Mouse (Mus musculus): ENCODE results near the gene Bmp8a.
"Not testable (repeated sequence)": the region's sequence is repeated elsewhere in the genome, so short reads cannot be mapped to it uniquely, and the experiment has no call there.

Bmp8a gene

DNA sequence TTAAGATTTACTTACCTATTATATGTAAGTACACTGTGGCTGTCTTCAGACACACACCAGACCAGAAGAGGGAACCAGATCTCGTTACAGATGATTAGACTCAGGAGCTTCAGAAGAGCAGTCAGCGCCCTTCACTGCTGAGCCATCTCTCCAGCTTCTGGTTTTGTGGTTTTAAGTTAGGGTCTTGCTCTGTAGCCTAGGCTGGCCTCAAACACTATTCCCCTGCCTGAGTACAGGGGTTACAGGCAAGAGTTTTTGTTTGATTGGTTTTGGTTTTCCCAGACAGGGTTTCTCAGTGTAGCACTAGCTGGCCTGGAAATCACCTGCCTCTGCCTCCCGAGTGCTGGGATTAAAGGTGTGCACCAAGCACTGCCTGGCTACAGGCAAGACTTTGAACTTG lies 50.7 kb downstream of the Bmp8a start:
- DNase-seq (ENCODE audit: low read depth in 1 of 2, low spot score in 2 of 2) = no peak

GRCm38 (mm10) chr4:123289038-123289437 lies 54.0 kb downstream of the Bmp8a start:
- no peak for DNase-seq (ENCODE audit: low read depth in 1 of 2, low spot score in 2 of 2)

GRCm38 (mm10) chr4:123286790-123287189 lies 56.3 kb downstream of the Bmp8a start:
- DNase-seq (ENCODE audit: low read depth in 1 of 2, low spot score in 2 of 2) = no peak

GRCm38 (mm10) chr4:123284731-123285624 lies 58.1 kb downstream of the Bmp8a start:
- DNase-seq (ENCODE audit: low read depth in 1 of 2, low spot score in 2 of 2) = no peak

DNA sequence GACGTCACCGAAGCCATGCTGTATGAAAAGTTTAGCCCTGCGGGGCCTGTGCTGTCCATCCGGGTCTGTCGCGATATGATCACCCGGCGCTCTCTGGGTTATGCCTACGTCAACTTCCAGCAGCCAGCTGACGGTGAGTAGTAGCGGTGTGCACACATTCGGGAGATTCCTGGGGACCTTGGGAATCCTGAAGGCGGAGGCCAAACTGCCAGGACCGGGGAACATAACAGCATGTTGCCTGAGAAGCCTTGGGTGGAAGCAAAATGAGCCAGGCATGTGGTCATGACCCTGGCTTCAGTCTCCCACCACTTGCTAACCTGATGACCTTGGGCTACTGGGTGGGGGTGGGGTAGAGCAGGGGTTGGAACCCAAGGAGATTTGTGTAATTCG lies 59.4 kb downstream of the Bmp8a start:
- DNase-seq (ENCODE audit: low read depth in 1 of 2, low spot score in 2 of 2) = not testable (repeated sequence)

DNA sequence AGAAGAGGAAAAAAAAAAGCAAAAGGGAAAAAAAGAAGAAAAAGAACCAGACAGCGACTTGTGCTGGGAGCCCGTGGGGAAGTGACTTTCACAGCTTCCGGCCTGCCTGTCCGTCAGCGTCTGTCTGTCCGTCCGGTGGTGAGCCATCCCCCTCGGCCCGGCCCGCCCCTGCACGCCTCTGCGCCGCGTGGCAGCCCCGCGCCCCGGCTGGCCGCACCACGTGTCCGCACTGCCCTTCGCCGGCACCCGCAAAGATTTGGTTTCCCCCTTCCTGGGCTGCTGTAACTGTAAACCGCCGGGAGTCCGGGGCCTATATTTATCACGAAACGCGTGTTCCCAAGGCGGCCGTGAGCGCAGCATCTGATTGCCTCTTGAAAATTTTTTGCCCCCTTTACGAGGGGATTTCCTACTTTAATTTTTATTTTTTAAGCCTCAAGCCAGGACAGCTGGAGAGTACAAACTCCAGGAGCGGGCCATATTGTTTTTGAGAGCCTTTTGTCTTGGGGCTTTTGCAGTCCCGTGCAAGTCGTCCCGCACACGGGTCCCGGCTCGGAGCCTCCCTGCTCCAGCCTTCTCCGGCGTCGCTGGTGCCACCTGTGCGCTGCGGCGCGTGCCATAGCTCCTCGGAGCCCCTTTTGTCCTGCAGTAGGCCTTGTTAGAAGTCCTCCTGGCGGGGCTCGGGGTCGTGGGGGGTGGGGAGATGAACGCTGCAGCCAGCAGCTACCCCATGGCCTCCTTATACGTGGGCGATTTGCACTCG lies 60.0 kb downstream of the Bmp8a start:
- peak in 1 of 2 experiments; percentile 36 for DNase-seq (ENCODE audit: low read depth in 1 of 2, low spot score in 2 of 2)

- DNase-seq (ENCODE audit: low read depth in 1 of 2, low spot score in 2 of 2) = peak; percentile 57 to 73
These were observed 60.6 kb downstream of the Bmp8a start for GRCm38 (mm10) chr4:123282500-123282899.

- no peak for DNase-seq (ENCODE audit: low read depth in 1 of 2, low spot score in 2 of 2)
These were observed 62.9 kb downstream of the Bmp8a start for GRCm38 (mm10) chr4:123280117-123280516.

DNA sequence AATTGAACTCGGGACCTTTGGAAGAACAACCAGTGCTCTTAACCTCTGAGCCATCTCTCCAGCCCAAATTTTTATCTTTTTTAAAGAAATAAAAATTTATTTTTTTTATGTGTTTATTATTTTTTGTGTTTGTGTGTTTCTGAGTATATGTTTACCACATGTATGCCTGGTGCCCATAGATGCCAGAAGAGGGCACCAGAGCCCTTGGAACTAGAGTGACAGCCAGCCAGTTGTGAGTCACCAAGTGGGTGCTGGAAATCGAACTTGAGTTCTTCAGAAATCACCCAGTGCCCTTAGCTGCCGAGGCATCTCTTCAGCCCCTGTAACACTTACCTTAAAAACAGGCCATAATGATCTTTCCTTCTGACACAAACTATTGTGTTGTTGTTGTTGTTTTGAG lies 72.0 kb downstream of the Bmp8a start:
- DNase-seq (ENCODE audit: low read depth in 1 of 2, low spot score in 2 of 2) = no peak
